In the genomic region with DNA sequence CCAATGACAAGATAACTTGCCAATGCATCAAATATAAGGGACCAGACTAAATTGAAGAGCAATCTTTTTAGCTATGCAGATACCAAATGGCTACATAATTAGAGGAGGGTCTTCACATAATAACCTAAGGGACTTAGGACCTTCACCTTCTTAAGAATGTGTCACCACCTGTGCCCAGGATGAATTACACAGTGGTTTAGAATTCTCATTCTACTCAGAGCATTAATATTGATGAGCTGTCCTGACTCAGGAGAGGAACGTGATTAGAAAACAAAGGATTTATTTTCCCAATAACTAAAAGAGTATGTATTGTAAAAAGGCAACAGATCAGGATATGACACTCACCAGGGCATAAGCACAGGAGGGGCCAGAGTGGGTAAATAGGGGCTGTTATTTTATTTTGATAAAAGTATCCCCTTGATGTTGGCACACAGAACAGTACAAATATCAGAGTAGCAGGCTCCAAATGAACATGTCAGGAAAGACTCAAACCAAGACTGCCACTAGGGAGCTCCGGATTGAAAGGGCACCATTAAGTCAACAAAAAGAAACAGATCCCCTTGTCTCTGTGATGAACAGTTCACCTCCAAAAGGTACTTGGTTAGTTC, we compare ENCODE assay signal across 12 mouse cellular contexts.
"Had no signal": no experiment of that assay in that cellular context is flagged by ENCODE, and none has a peak within 500 bp of the region (broad histone marks: within the 10 kb centered on the region; RNA-seq: fewer than 3 reads in every experiment).

No protein-coding gene starts in this region.

- H3K9me3 ChIP-seq: limb, embryonic 12.5 days; liver, embryonic 13.5 days; lung, embryonic 15.5 days had no signal

- H3K4me3 ChIP-seq: layer of hippocampus, adult 2 months; limb, embryonic 12.5 days; liver, embryonic 13.5 days; lung, embryonic 15.5 days had no signal

- ATAC-seq: liver, postnatal 0 days had no signal

- H3K36me3 ChIP-seq: limb, embryonic 12.5 days; liver, embryonic 13.5 days; lung, embryonic 15.5 days had no signal

- H3K4me2 ChIP-seq: limb, embryonic 12.5 days; liver, embryonic 13.5 days; lung, embryonic 15.5 days had no signal

- H3K27ac ChIP-seq: layer of hippocampus, adult 2 months; limb, embryonic 12.5 days; liver, embryonic 13.5 days; lung, embryonic 15.5 days had no signal

- H3K4me1 ChIP-seq: limb, embryonic 12.5 days; liver, embryonic 13.5 days; lung, embryonic 15.5 days had no signal

- H3K27me3 ChIP-seq: limb, embryonic 12.5 days; liver, embryonic 13.5 days; lung, embryonic 15.5 days had no signal

- H3K9ac ChIP-seq: limb, embryonic 12.5 days; liver, embryonic 13.5 days; liver, postnatal 0 days; lung, embryonic 15.5 days had no signal

- DNase-seq: kidney, adult 18-20 months; kidney, postnatal 10 days; kidney, postnatal 4 days; liver; liver, embryonic 13.5 days; liver, postnatal 0 days; right cerebral cortex, adult 18-20 months; right cerebral cortex, postnatal 25 days; thymus, postnatal 36 days had no signal
